Mouse (Mus musculus): ENCODE results near the gene Dusp6. TPM values are rescaled to one million over a fixed set of nuclear protein-coding genes. Genes with fewer than 3 reads are reported as not detected.

The Dusp6 gene
- polyA plus RNA-seq, 1 experiment = 40.3 TPM

GRCm38 (mm10) chr10:99271016-99271415 lies 8.0 kb downstream of the Dusp6 start:
- Histone ChIP-seq H3K79me3 (ENCODE audit: low read depth) (peaks cover 15% of the 10 kb centered on the region), H3K27me3 (ENCODE audit: control insufficient read depth, insufficient read depth, insufficient read length) (no peaks in the 10 kb centered on the region), H3K79me2 (ENCODE audit: control insufficient read depth, insufficient read depth) (peaks cover 26% of the 10 kb centered on the region), H3K36me3 (ENCODE audit: control insufficient read depth, insufficient read depth) (peaks cover 30% of the 10 kb centered on the region), H3K4me3 (ENCODE audit: insufficient read depth, poor library complexity, severe bottlenecking) (no peak overlapping the region), H3ac (ENCODE audit: control insufficient read depth, insufficient read length, low read depth) (no peak overlapping the region)
- no peak for TF ChIP-seq CEBPB (IDR thresholded peaks at IDR 0.05; ENCODE audit: low read depth)
- no peak for TF ChIP-seq CTCF (IDR thresholded peaks at IDR 0.05; ENCODE audit: control insufficient read depth, insufficient read depth, insufficient read length)
- no peak for TF ChIP-seq MAX (IDR thresholded peaks at IDR 0.05)
- TF ChIP-seq USF1 (IDR thresholded peaks at IDR 0.05; ENCODE audit: low read depth) = no peak
- no peak for TF ChIP-seq FOSL1 (IDR thresholded peaks at IDR 0.05; ENCODE audit: insufficient read depth, low read length, poor library complexity, severe bottlenecking)
- no peak for TF ChIP-seq MYOG (IDR thresholded peaks at IDR 0.05; ENCODE audit: control insufficient read depth, extremely low read depth, insufficient read length)
- no peak for TF ChIP-seq MYOD1 (IDR thresholded peaks at IDR 0.05; ENCODE audit: control insufficient read depth, insufficient read length, low read depth)

- Histone ChIP-seq H3K36me3 (ENCODE audit: control insufficient read depth, insufficient read depth) (peaks cover 11% of the 10 kb centered on the region), H3K4me3 (ENCODE audit: insufficient read depth, poor library complexity, severe bottlenecking) (no peak overlapping the region), H3K79me2 (ENCODE audit: control insufficient read depth, insufficient read depth) (peaks cover 6% of the 10 kb centered on the region), H3K27me3 (ENCODE audit: control insufficient read depth, insufficient read depth, insufficient read length) (no peaks in the 10 kb centered on the region), H3K79me3 (ENCODE audit: low read depth) (no peaks in the 10 kb centered on the region), H3ac (ENCODE audit: control insufficient read depth, insufficient read length, low read depth) (no peak overlapping the region)
- TF ChIP-seq MAX (IDR thresholded peaks at IDR 0.05) (no peak), CEBPB (IDR thresholded peaks at IDR 0.05; ENCODE audit: low read depth) (no peak), FOSL1 (IDR thresholded peaks at IDR 0.05; ENCODE audit: insufficient read depth, low read length, poor library complexity, severe bottlenecking) (no peak)
Observed at GRCm38 (mm10) chr10:99273006-99273405, 10.0 kb downstream of the Dusp6 start.

GRCm38 (mm10) chr10:99274640-99275039 lies 11.6 kb downstream of the Dusp6 start:
- Histone ChIP-seq H3K27me3 (ENCODE audit: control insufficient read depth, insufficient read depth, insufficient read length) (no peaks in the 10 kb centered on the region), H3K4me3 (ENCODE audit: insufficient read depth, poor library complexity, severe bottlenecking) (no peak overlapping the region), H3K79me2 (ENCODE audit: control insufficient read depth, insufficient read depth) (no peaks in the 10 kb centered on the region), H3K36me3 (ENCODE audit: control insufficient read depth, insufficient read depth) (no peaks in the 10 kb centered on the region), H3K79me3 (ENCODE audit: low read depth) (no peaks in the 10 kb centered on the region), H3ac (ENCODE audit: control insufficient read depth, insufficient read length, low read depth) (no peak overlapping the region)
- TF ChIP-seq MYOG (IDR thresholded peaks at IDR 0.05; ENCODE audit: control insufficient read depth, extremely low read depth, insufficient read length) (no peak), MAX (IDR thresholded peaks at IDR 0.05) (no peak), FOSL1 (IDR thresholded peaks at IDR 0.05; ENCODE audit: insufficient read depth, low read length, poor library complexity, severe bottlenecking) (no peak), MYOD1 (IDR thresholded peaks at IDR 0.05; ENCODE audit: control insufficient read depth, insufficient read length, low read depth) (no peak), USF1 (IDR thresholded peaks at IDR 0.05; ENCODE audit: low read depth) (no peak), CTCF (IDR thresholded peaks at IDR 0.05; ENCODE audit: control insufficient read depth, insufficient read depth, insufficient read length) (no peak), CEBPB (IDR thresholded peaks at IDR 0.05; ENCODE audit: low read depth) (no peak)

GRCm38 (mm10) chr10:99279067-99279880 lies 16.2 kb downstream of the Dusp6 start:
- Histone ChIP-seq H3K4me3 (ENCODE audit: insufficient read depth, poor library complexity, severe bottlenecking) (no peak overlapping the region), H3K27me3 (ENCODE audit: control insufficient read depth, insufficient read depth, insufficient read length) (no peaks in the 10 kb centered on the region), H3K79me2 (ENCODE audit: control insufficient read depth, insufficient read depth) (no peaks in the 10 kb centered on the region), H3K36me3 (ENCODE audit: control insufficient read depth, insufficient read depth) (no peaks in the 10 kb centered on the region), H3K79me3 (ENCODE audit: low read depth) (no peaks in the 10 kb centered on the region), H3ac (ENCODE audit: control insufficient read depth, insufficient read length, low read depth) (no peak overlapping the region)
- no peak for TF ChIP-seq USF1 (IDR thresholded peaks at IDR 0.05; ENCODE audit: low read depth)
- no peak for TF ChIP-seq MYOG (IDR thresholded peaks at IDR 0.05; ENCODE audit: control insufficient read depth, extremely low read depth, insufficient read length)
- TF ChIP-seq CEBPB (IDR thresholded peaks at IDR 0.05; ENCODE audit: low read depth) = no peak
- TF ChIP-seq MAX (IDR thresholded peaks at IDR 0.05) = no peak
- TF ChIP-seq MYOD1 (IDR thresholded peaks at IDR 0.05; ENCODE audit: control insufficient read depth, insufficient read length, low read depth) = no peak

GRCm38 (mm10) chr10:99283981-99284385 lies 21.0 kb downstream of the Dusp6 start:
- Histone ChIP-seq H3K79me2 (ENCODE audit: control insufficient read depth, insufficient read depth) (no peaks in the 10 kb centered on the region), H3K79me3 (ENCODE audit: low read depth) (no peaks in the 10 kb centered on the region), H3K4me3 (ENCODE audit: insufficient read depth, poor library complexity, severe bottlenecking) (no peak overlapping the region), H3ac (ENCODE audit: control insufficient read depth, insufficient read length, low read depth) (no peak overlapping the region), H3K27me3 (ENCODE audit: control insufficient read depth, insufficient read depth, insufficient read length) (no peaks in the 10 kb centered on the region), H3K36me3 (ENCODE audit: control insufficient read depth, insufficient read depth) (no peaks in the 10 kb centered on the region)
- TF ChIP-seq MYOD1 (IDR thresholded peaks at IDR 0.05; ENCODE audit: control insufficient read depth, insufficient read length, low read depth) (no peak), CTCF (IDR thresholded peaks at IDR 0.05; ENCODE audit: control insufficient read depth, insufficient read depth, insufficient read length) (no peak), USF1 (IDR thresholded peaks at IDR 0.05; ENCODE audit: low read depth) (no peak), MAX (IDR thresholded peaks at IDR 0.05) (no peak), FOSL1 (IDR thresholded peaks at IDR 0.05; ENCODE audit: insufficient read depth, low read length, poor library complexity, severe bottlenecking) (no peak), CEBPB (IDR thresholded peaks at IDR 0.05; ENCODE audit: low read depth) (no peak), MYOG (IDR thresholded peaks at IDR 0.05; ENCODE audit: control insufficient read depth, extremely low read depth, insufficient read length) (no peak)

- H3K4me3 ChIP-seq (ENCODE audit: insufficient read depth, poor library complexity, severe bottlenecking) = no peak overlapping the region
- no peak for TF ChIP-seq MAX (IDR thresholded peaks at IDR 0.05)
- no peak for TF ChIP-seq CTCF (IDR thresholded peaks at IDR 0.05; ENCODE audit: control insufficient read depth, insufficient read depth, insufficient read length)
- no peak for TF ChIP-seq MYOG (IDR thresholded peaks at IDR 0.05; ENCODE audit: control insufficient read depth, extremely low read depth, insufficient read length)
- no peak for TF ChIP-seq FOSL1 (IDR thresholded peaks at IDR 0.05; ENCODE audit: insufficient read depth, low read length, poor library complexity, severe bottlenecking)
- TF ChIP-seq MYOD1 (IDR thresholded peaks at IDR 0.05; ENCODE audit: control insufficient read depth, insufficient read length, low read depth) = no peak
- no peak for TF ChIP-seq CEBPB (IDR thresholded peaks at IDR 0.05; ENCODE audit: low read depth)
- TF ChIP-seq USF1 (IDR thresholded peaks at IDR 0.05; ENCODE audit: low read depth) = no peak
Observed at GRCm38 (mm10) chr10:99284918-99285317, 21.9 kb downstream of the Dusp6 start.

More at GRCm38 (mm10) chr10:99284918-99285317, 21.9 kb downstream of the Dusp6 start:
- H3ac ChIP-seq (ENCODE audit: control insufficient read depth, insufficient read length, low read depth) = no peak overlapping the region
- no peaks in the 10 kb centered on the region for H3K27me3 ChIP-seq (ENCODE audit: control insufficient read depth, insufficient read depth, insufficient read length)
- no peaks in the 10 kb centered on the region for H3K79me3 ChIP-seq (ENCODE audit: low read depth)
- no peaks in the 10 kb centered on the region for H3K79me2 ChIP-seq (ENCODE audit: control insufficient read depth, insufficient read depth)
- no peaks in the 10 kb centered on the region for H3K36me3 ChIP-seq (ENCODE audit: control insufficient read depth, insufficient read depth)
